Mouse (Mus musculus) cerebellum, adult 9-10 months (tissue): ENCODE results near the gene Gm10666.
"Not testable (repeated sequence)": the region's sequence is repeated elsewhere in the genome, so short reads cannot be mapped to it uniquely, and the experiment has no call there.

ENCODE experiments used
- DNase-seq: peaks from one replicate; pipeline ENCODE4 v3.0.0; 2022

The Gm10666 gene

DNA sequence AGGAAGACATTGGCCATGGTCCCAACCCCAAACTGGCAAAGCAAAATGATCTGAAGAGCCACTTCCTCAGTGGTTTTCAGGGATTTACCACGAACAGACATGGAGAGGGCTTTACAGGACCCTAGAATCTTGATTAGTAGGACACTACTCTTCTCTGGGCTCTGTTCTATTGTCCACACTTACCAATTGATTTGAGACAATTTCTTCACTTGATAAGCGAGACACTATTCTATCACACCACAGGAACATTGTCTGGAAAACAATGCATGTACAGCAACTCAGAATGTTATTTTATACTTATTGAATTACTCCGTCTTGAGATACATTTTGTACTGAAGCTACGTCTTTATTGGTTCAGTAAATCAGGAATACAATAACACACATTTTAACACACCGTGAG lies at the start of gene Gm10666:
Gene Gm10666, minus strand, starts transcription at position 101 of the 400 bp plus-strand sequence.
- DNase-seq: not testable (repeated sequence)

DNA sequence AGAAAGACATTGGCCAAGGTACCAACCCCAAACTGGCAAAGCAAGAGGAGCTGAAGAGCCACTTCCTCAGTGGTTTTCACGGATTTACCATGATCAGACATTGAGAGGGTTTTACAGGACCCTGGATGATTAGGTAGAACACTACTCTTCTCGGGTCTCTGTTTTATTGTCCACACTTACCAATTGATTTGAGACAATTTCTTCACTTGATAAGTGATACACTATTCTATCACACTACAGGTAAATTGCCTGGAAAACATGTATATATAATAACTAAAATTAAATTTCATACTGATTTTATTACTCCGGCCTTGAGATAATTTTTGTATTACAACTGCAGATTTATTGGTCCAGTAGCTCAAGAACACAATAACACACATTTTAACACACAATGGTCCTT lies 29.4 kb upstream of the Gm10666 start, which contains the start of gene Vmn1r142:
Gene Vmn1r142, minus strand, starts transcription at position 101 of the 400 bp plus-strand sequence.
- not testable (repeated sequence) for DNase-seq

GRCm38 (mm10) chr7:22118145-22118544 lies 16.4 kb downstream of the Gm10666 start, which contains the start of gene Gm16451:
Gene Gm16451 (minus strand): TSS chr7:22118245.
- not testable (repeated sequence) for DNase-seq
